Mouse (Mus musculus): ENCODE measurements around the gene Chaf1a. TPM values are rescaled to one million over a fixed set of nuclear protein-coding genes. Genes with fewer than 3 reads are reported as not detected.
"Not testable (repeated sequence)": the region's sequence is repeated elsewhere in the genome, so short reads cannot be mapped to it uniquely, and the experiment has no call there.

Gene Chaf1a
- polyA plus RNA-seq, 1 experiment: 33.6 TPM

DNA sequence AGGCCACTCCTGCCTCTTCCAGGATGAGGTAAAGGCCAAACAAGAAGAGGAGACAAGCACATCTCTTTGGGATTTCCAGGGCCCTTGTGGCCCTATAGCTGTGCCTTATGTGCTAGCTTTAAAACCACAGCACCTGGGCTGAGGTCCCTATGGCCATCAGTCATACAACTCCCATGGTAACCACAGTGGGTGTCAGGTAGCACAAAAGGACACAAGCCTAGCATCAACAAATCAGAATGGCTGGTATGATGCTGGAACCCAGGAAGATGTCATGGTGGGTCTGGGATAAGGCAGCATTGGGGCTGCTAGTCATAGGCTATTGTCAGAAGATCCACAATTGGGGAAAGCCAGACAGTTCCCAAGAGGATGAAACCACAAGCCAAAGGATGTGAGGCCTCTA is 30.9 kb downstream of the Chaf1a start:
- Histone ChIP-seq H3K27me3 (ENCODE audit: control insufficient read depth, insufficient read depth, low read length, poor library complexity, severe bottlenecking) (no peaks in the 10 kb centered on the region), H3K36me3 (ENCODE audit: control insufficient read depth, insufficient read depth, low read length, poor library complexity, severe bottlenecking) (peaks cover 28% of the 10 kb centered on the region), H3K9me3 (replicated peaks; ENCODE audit: control insufficient read depth, insufficient read depth, low read length, poor library complexity, severe bottlenecking) (no peaks in the 10 kb centered on the region), H3K9ac (ENCODE audit: low read depth, poor library complexity, severe bottlenecking) (no peak overlapping the region), H3K4me1 (ENCODE audit: control insufficient read depth, insufficient read depth, low read length) (no peaks in the 10 kb centered on the region), H3K27ac (ENCODE audit: insufficient read depth, low read length) (no peak overlapping the region), H3K4me3 (ENCODE audit: low read depth, low read length) (no peak overlapping the region)
- TF ChIP-seq CTCF (IDR thresholded peaks at IDR 0.05; ENCODE audit: low read depth, low read length) (no peak), POLR2A (IDR thresholded peaks at IDR 0.05; ENCODE audit: insufficient read depth, low read length) (no peak), EP300 (IDR thresholded peaks at IDR 0.05; ENCODE audit: insufficient read depth, low read depth, low read length) (no peak)

DNA sequence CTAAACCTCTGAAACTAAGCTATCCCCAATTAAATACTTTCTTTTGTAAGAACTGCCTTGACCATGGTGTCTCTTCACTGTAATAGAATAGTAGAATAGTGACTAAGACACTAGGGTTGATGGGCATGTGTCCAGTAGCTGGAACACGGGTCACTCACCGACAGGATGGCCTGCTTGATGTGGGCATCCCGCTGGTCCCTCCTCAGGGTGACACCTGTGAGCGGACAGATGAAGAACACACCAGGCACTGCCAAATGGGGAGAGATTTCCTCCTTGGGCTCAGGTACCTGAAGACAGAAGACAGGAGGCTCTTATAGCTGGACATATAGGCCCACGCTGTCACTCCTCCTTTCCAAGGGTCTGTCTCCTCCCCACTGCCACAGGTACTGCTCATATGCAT is 32.0 kb downstream of the Chaf1a start:
- Histone ChIP-seq H3K27ac (ENCODE audit: insufficient read depth, low read length) (no peak overlapping the region), H3K27me3 (ENCODE audit: control insufficient read depth, insufficient read depth, low read length, poor library complexity, severe bottlenecking) (no peaks in the 10 kb centered on the region), H3K4me3 (ENCODE audit: low read depth, low read length) (no peak overlapping the region), H3K9me3 (replicated peaks; ENCODE audit: control insufficient read depth, insufficient read depth, low read length, poor library complexity, severe bottlenecking) (no peaks in the 10 kb centered on the region), H3K4me1 (ENCODE audit: control insufficient read depth, insufficient read depth, low read length) (no peaks in the 10 kb centered on the region), H3K9ac (ENCODE audit: low read depth, poor library complexity, severe bottlenecking) (no peak overlapping the region), H3K36me3 (ENCODE audit: control insufficient read depth, insufficient read depth, low read length, poor library complexity, severe bottlenecking) (peaks cover 21% of the 10 kb centered on the region)
- TF ChIP-seq EP300 (IDR thresholded peaks at IDR 0.05; ENCODE audit: insufficient read depth, low read depth, low read length): no peak
- TF ChIP-seq POLR2A (IDR thresholded peaks at IDR 0.05; ENCODE audit: insufficient read depth, low read length): no peak
- no peak for TF ChIP-seq CTCF (IDR thresholded peaks at IDR 0.05; ENCODE audit: low read depth, low read length)

DNA sequence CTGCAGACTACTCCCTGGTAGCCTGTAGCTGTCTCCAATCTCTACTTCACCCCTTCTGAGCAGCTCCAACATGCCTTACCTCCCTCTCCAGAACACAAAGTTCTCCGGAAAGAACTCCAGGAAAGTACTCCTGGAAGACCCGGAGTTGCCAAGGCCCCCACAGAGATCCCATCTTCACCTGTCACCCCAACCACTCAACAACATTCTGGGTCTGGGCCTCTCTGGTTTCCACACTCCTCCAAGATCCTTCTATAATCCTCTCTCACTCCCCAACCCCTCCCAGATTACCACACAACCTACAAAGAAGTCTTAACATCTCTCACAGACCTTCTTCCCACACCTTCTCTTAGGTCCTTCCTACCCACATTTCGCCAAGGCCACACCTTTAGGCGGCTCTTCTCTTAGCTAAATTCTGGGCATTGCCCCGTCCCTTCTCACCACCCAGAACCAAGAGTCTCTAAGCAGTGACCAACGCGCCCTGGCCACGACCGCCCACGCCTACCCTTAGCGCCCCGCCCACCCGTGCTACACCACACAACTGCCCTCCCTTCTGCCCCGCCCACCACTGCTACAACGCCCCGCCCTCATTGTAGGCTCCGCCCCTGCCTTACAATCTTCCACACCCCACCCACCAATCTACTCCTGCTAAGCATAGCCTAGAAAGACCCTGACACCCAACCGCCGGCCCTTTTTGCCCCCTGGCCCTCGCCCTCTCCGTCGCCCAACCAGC is 34.0 kb downstream of the Chaf1a start:
- TF ChIP-seq EP300 (IDR thresholded peaks at IDR 0.05; ENCODE audit: insufficient read depth, low read depth, low read length) (no peak), CTCF (IDR thresholded peaks at IDR 0.05; ENCODE audit: low read depth, low read length) (no peak), POLR2A (IDR thresholded peaks at IDR 0.05; ENCODE audit: insufficient read depth, low read length) (no peak)
- H3K4me3 ChIP-seq (ENCODE audit: low read depth, low read length): peak overlapping the region; percentile 78
- H3K9me3 ChIP-seq (replicated peaks; ENCODE audit: control insufficient read depth, insufficient read depth, low read length, poor library complexity, severe bottlenecking): no peaks in the 10 kb centered on the region

DNA sequence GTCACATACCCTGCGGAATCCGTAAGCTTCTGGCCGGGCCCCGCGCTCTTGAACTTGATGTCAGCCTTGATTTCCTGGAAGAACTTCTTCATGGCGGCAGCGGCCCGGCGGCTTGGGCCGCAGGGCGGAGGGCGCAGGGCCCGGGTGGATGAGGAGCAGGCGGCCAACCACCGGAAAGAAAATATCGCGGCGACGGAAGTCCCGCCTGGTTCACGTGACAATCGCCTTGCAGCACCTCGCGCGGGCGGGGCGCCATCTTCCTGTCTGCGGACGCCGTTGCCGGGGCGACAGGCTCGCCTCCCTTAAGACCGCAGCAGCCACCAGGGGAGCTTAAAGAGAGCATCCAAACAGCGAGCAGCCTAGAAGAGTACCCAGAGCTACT is 34.6 kb downstream of the Chaf1a start, which contains the start of gene Ubxn6:
Gene Ubxn6, minus strand, starts transcription at position 202 of the 382 bp plus-strand sequence.
- H3K4me1 ChIP-seq (ENCODE audit: control insufficient read depth, insufficient read depth, low read length): no peaks in the 10 kb centered on the region

More for the DNA sequence above, 34.0 kb downstream of the Chaf1a start:
- Histone ChIP-seq H3K36me3 (ENCODE audit: control insufficient read depth, insufficient read depth, low read length, poor library complexity, severe bottlenecking) (peaks cover 8% of the 10 kb centered on the region; the same call in 1 of the 2 replicates), H3K9ac (ENCODE audit: low read depth, poor library complexity, severe bottlenecking) (peak overlapping the region; percentile 77), H3K4me1 (ENCODE audit: control insufficient read depth, insufficient read depth, low read length) (no peaks in the 10 kb centered on the region), H3K27ac (ENCODE audit: insufficient read depth, low read length) (peak overlapping the region; percentile 77), H3K27me3 (ENCODE audit: control insufficient read depth, insufficient read depth, low read length, poor library complexity, severe bottlenecking) (no peaks in the 10 kb centered on the region)

DNA sequence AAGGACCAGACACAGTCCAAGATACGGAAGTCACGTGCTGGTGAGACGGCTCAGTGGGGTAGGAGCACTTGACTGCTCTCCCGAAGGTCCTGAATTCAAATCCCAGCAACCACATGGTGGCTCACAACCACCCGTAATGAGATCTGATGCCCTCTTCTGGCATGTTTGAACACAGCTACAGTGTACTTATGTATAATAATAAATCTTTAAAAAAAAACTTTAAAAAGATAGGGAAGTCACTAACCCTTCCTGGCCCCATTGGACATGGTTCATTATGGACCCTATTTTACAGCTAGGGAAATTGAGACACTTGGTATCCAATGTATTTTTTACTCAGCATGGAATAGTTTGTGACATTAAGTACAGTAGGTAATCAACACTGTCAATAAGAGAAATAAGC is 37.3 kb downstream of the Chaf1a start:
- Histone ChIP-seq H3K4me1 (ENCODE audit: control insufficient read depth, insufficient read depth, low read length) (no peaks in the 10 kb centered on the region), H3K9ac (ENCODE audit: low read depth, poor library complexity, severe bottlenecking) (no peak overlapping the region), H3K9me3 (replicated peaks; ENCODE audit: control insufficient read depth, insufficient read depth, low read length, poor library complexity, severe bottlenecking) (no peaks in the 10 kb centered on the region), H3K36me3 (ENCODE audit: control insufficient read depth, insufficient read depth, low read length, poor library complexity, severe bottlenecking) (peaks cover 2% of the 10 kb centered on the region; the same call in 1 of the 2 replicates), H3K27me3 (ENCODE audit: control insufficient read depth, insufficient read depth, low read length, poor library complexity, severe bottlenecking) (no peaks in the 10 kb centered on the region), H3K4me3 (ENCODE audit: low read depth, low read length) (no peak overlapping the region), H3K27ac (ENCODE audit: insufficient read depth, low read length) (no peak overlapping the region)
- TF ChIP-seq CTCF (IDR thresholded peaks at IDR 0.05; ENCODE audit: low read depth, low read length): no peak
- TF ChIP-seq EP300 (IDR thresholded peaks at IDR 0.05; ENCODE audit: insufficient read depth, low read depth, low read length): no peak
- TF ChIP-seq POLR2A (IDR thresholded peaks at IDR 0.05; ENCODE audit: insufficient read depth, low read length): no peak

More for the DNA sequence above, 34.6 kb downstream of the Chaf1a start, which contains the start of gene Ubxn6:
- Histone ChIP-seq H3K4me3 (ENCODE audit: low read depth, low read length) (peak within 1 kb of the TSS; percentile 78), H3K27ac (ENCODE audit: insufficient read depth, low read length) (peak within 1 kb of the TSS; percentile 77), H3K27me3 (ENCODE audit: control insufficient read depth, insufficient read depth, low read length, poor library complexity, severe bottlenecking) (no peaks in the 10 kb centered on the region), H3K9me3 (replicated peaks; ENCODE audit: control insufficient read depth, insufficient read depth, low read length, poor library complexity, severe bottlenecking) (no peaks in the 10 kb centered on the region), H3K9ac (ENCODE audit: low read depth, poor library complexity, severe bottlenecking) (peak within 1 kb of the TSS; percentile 77), H3K36me3 (ENCODE audit: control insufficient read depth, insufficient read depth, low read length, poor library complexity, severe bottlenecking) (peaks cover 8% of the 10 kb centered on the region; the same call in 1 of the 2 replicates)
- TF ChIP-seq EP300 (IDR thresholded peaks at IDR 0.05; ENCODE audit: insufficient read depth, low read depth, low read length): no peak
- TF ChIP-seq CTCF (IDR thresholded peaks at IDR 0.05; ENCODE audit: low read depth, low read length): no peak
- no peak for TF ChIP-seq POLR2A (IDR thresholded peaks at IDR 0.05; ENCODE audit: insufficient read depth, low read length)

DNA sequence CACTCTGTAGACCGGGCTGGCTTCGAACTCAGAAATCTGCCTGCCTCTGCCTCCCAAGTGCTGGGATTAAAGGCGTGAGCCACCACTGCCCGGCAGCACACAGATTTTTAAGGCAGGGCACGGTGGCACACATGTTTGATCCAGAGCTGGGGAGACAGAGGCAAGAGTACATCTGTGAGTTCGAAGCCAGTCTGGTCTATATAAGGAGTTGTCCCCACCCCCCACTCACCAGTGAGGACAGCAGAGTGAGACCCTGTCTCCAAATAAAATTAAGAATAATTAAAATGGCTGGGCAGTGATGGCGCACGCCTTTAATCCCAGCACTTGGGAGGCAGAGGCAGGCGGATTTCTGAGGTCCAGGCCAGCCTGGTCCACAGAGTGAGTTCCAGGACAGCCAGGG is 38.1 kb downstream of the Chaf1a start:
- H3K9me3 ChIP-seq (replicated peaks; ENCODE audit: control insufficient read depth, insufficient read depth, low read length, poor library complexity, severe bottlenecking); H3K27ac ChIP-seq (ENCODE audit: insufficient read depth, low read length); H3K4me1 ChIP-seq (ENCODE audit: control insufficient read depth, insufficient read depth, low read length); H3K27me3 ChIP-seq (ENCODE audit: control insufficient read depth, insufficient read depth, low read length, poor library complexity, severe bottlenecking); H3K36me3 ChIP-seq (ENCODE audit: control insufficient read depth, insufficient read depth, low read length, poor library complexity, severe bottlenecking): not testable (repeated sequence)
- Histone ChIP-seq H3K4me3 (ENCODE audit: low read depth, low read length) (peak overlapping the region; percentile 52), H3K9ac (ENCODE audit: low read depth, poor library complexity, severe bottlenecking) (peak overlapping the region; percentile 51; the same call in 1 of the 2 replicates)
